8 mouse cellular contexts compared by ENCODE assay signal in the genomic region with DNA sequence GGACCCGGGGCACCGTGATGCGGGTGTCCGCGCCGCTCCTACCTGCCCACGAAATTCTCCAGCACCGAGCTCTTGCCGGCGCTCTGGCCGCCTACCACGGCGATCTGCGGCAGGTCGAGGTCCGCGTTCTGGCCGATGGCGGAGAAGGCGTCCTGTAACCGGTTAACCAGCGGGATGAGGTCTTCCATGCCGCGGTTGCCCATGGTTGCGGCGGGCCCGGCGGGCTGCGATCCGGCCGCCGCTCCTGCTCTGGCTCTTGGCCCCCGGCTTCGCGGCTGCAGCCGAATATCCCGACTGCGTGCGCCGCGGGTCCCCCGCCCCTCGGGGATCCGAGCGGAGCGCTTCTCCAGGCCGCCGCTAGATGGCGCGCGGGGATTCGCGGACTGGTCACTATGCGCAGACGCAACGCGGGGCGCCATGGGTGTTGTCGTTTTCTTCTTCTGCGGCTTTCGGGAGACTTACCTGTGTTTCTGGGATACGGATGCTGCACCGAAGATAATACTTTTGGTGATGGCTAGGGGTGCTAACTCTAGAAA. TPM values are rescaled to one million over a fixed set of nuclear protein-coding genes. Genes with fewer than 3 reads are reported as not detected.
DNase-seq lines count a peak whose midpoint lies in the region; ATAC-seq and TF ChIP-seq lines count a peak whose summit lies in the region.

Gene Dnm1, minus strand, starts transcription at position 332 of the 536 bp plus-strand sequence.

- peak within 1 kb of the TSS; percentile 94 for H3K4me2 ChIP-seq in forebrain, embryonic 13.5 days
- peak within 1 kb of the TSS; percentile 79 for H3K4me2 ChIP-seq in heart, postnatal 0 days (ENCODE audit: low read depth, low read length)
- peak within 1 kb of the TSS; percentile 90 for H3K4me2 ChIP-seq in liver, embryonic 15.5 days
- peak within 1 kb of the TSS; percentile 89 for H3K4me2 ChIP-seq in neural tube, embryonic 12.5 days (replicated peaks)
- peak within 1 kb of the TSS; percentile 96 for H3K4me2 ChIP-seq in stomach, postnatal 0 days (replicated peaks; ENCODE audit: low read depth)

- 0 out of 2 replicates have a peak, but pooled peaks have one; percentile 32 for TF ChIP-seq EP300 in ES-Bruce4 (IDR thresholded peaks at IDR 0.05; ENCODE audit: insufficient read depth, low read depth, low read length)
- TF ChIP-seq EP300 in heart, postnatal 0 days (IDR thresholded peaks at IDR 0.05; ENCODE audit: low read depth) = no peak
- no peak for TF ChIP-seq EP300 in stomach, postnatal 0 days (optimal IDR thresholded peaks at IDR 0.05)

- peak; percentile 72 for TF ChIP-seq CTCF in ES-Bruce4 (IDR thresholded peaks at IDR 0.05; ENCODE audit: low read depth, low read length)
- peak; percentile 91 for TF ChIP-seq CTCF in heart, postnatal 0 days (IDR thresholded peaks at IDR 0.05; ENCODE audit: low read depth)
- peak; percentile 92 for TF ChIP-seq CTCF in stomach, postnatal 0 days (IDR thresholded peaks at IDR 0.05; ENCODE audit: low read depth)

- peak within 1 kb of the TSS; percentile 72 for H3K4me3 ChIP-seq in ES-Bruce4 (ENCODE audit: low read depth, low read length)
- H3K4me3 ChIP-seq in forebrain, embryonic 13.5 days = peak within 1 kb of the TSS; percentile 63
- peak within 1 kb of the TSS; percentile 48 for H3K4me3 ChIP-seq in heart, postnatal 0 days (ENCODE audit: low read depth, low read length)
- H3K4me3 ChIP-seq in liver, embryonic 15.5 days (replicated peaks) = peak within 1 kb of the TSS; percentile 55
- peak within 1 kb of the TSS; percentile 63 for H3K4me3 ChIP-seq in neural tube, embryonic 12.5 days
- peak within 1 kb of the TSS; percentile 64 for H3K4me3 ChIP-seq in stomach, postnatal 0 days (ENCODE audit: low read depth, low read length)

- H3K9me3 ChIP-seq in ES-Bruce4 (replicated peaks; ENCODE audit: control insufficient read depth, insufficient read depth, low read length, poor library complexity, severe bottlenecking) = no peaks in the 10 kb centered on the region
- no peaks in the 10 kb centered on the region for H3K9me3 ChIP-seq in forebrain, embryonic 13.5 days (replicated peaks)
- H3K9me3 ChIP-seq in heart, postnatal 0 days (replicated peaks; ENCODE audit: control insufficient read depth, low read length) = no peaks in the 10 kb centered on the region
- H3K9me3 ChIP-seq in liver, embryonic 15.5 days (replicated peaks) = no peaks in the 10 kb centered on the region
- no peaks in the 10 kb centered on the region for H3K9me3 ChIP-seq in neural tube, embryonic 12.5 days
- H3K9me3 ChIP-seq in stomach, postnatal 0 days (ENCODE audit: control insufficient read depth, low read length) = no peaks in the 10 kb centered on the region

- peak; percentile 75 for DNase-seq in c-Kit-positive CD71-positive TER-119-positive erythroid progenitor cells, embryonic 14.5 days (ENCODE audit: low spot score)
- peak; percentile 74 for DNase-seq in heart, postnatal 0 days (ENCODE audit: low spot score)
- peak; percentile 94 to 95 for DNase-seq in kidney, postnatal 4 days
- peak; percentile 92 for DNase-seq in stomach, postnatal 0 days (ENCODE audit: low spot score)

- no peaks in the 10 kb centered on the region for H3K27me3 ChIP-seq in ES-Bruce4 (ENCODE audit: control insufficient read depth, insufficient read depth, low read length, poor library complexity, severe bottlenecking)
- peaks cover 7% of the 10 kb centered on the region; the same call in 1 of the 2 replicates for H3K27me3 ChIP-seq in forebrain, embryonic 13.5 days
- peaks cover 27% of the 10 kb centered on the region for H3K27me3 ChIP-seq in heart, postnatal 0 days (ENCODE audit: control insufficient read depth, insufficient read depth, low read length)
- H3K27me3 ChIP-seq in liver, embryonic 15.5 days = peaks cover 63% of the 10 kb centered on the region
- 0 out of 2 replicates have a peak, but pooled peaks cover 6% of the 10 kb centered on the region for H3K27me3 ChIP-seq in neural tube, embryonic 12.5 days (replicated peaks)
- no peaks in the 10 kb centered on the region for H3K27me3 ChIP-seq in stomach, postnatal 0 days (ENCODE audit: control insufficient read depth, insufficient read depth, low read length)

- no peak within 1 kb of the TSS for H3K27ac ChIP-seq in ES-Bruce4 (ENCODE audit: insufficient read depth, low read length)
- H3K27ac ChIP-seq in forebrain, embryonic 13.5 days = peak within 1 kb of the TSS; percentile 81
- H3K27ac ChIP-seq in heart, postnatal 0 days (ENCODE audit: low read depth) = no peak within 1 kb of the TSS
- H3K27ac ChIP-seq in liver, embryonic 15.5 days (replicated peaks) = peak within 1 kb of the TSS; percentile 35
- peak within 1 kb of the TSS; percentile 82 for H3K27ac ChIP-seq in neural tube, embryonic 12.5 days
- peak within 1 kb of the TSS; percentile 45 for H3K27ac ChIP-seq in stomach, postnatal 0 days (replicated peaks)

- peak; percentile 74 for ATAC-seq in forebrain, embryonic 13.5 days
- peak; percentile 82 for ATAC-seq in heart, postnatal 0 days (ENCODE audit: insufficient read depth, low read depth)
- peak; percentile 58; the same call in 1 of the 2 replicates for ATAC-seq in liver, embryonic 15.5 days (ENCODE audit: insufficient read depth)
- peak; percentile 35 for ATAC-seq in neural tube, embryonic 12.5 days (ENCODE audit: low FRiP score, low read depth)
- peak; percentile 78 for ATAC-seq in stomach, postnatal 0 days (ENCODE audit: low FRiP score, low TSS enrichment)

- H3K4me1 ChIP-seq in ES-Bruce4 (ENCODE audit: control insufficient read depth, insufficient read depth, low read length) = peaks cover 16% of the 10 kb centered on the region
- H3K4me1 ChIP-seq in forebrain, embryonic 13.5 days = peaks cover 27% of the 10 kb centered on the region
- H3K4me1 ChIP-seq in heart, postnatal 0 days (ENCODE audit: control insufficient read depth, insufficient read depth) = peaks cover 4% of the 10 kb centered on the region; the same call in 1 of the 2 replicates
- peaks cover 32% of the 10 kb centered on the region for H3K4me1 ChIP-seq in liver, embryonic 15.5 days (replicated peaks)
- peaks cover 32% of the 10 kb centered on the region for H3K4me1 ChIP-seq in neural tube, embryonic 12.5 days
- 0 out of 2 replicates have a peak, but pooled peaks cover 3% of the 10 kb centered on the region for H3K4me1 ChIP-seq in stomach, postnatal 0 days (replicated peaks; ENCODE audit: control insufficient read depth, insufficient read depth)

- no peak for TF ChIP-seq POLR2A in ES-Bruce4 (IDR thresholded peaks at IDR 0.05; ENCODE audit: insufficient read depth, low read length)

- 1% methylated on average over 63 of the region's 63 CpGs for WGBS in forebrain, embryonic 13.5 days
- under 1% methylated on average over 57 of the region's 63 CpGs for WGBS in heart, postnatal 0 days
- WGBS in liver, embryonic 15.5 days (ENCODE audit: insufficient replicate concordance) = under 1% methylated on average over 63 of the region's 63 CpGs
- WGBS in neural tube, embryonic 12.5 days = under 1% methylated on average over 63 of the region's 63 CpGs
- under 1% methylated on average over 60 of the region's 63 CpGs for WGBS in stomach, postnatal 0 days

- peak within 1 kb of the TSS; percentile 86 for H3K9ac ChIP-seq in ES-Bruce4 (ENCODE audit: low read depth, poor library complexity, severe bottlenecking)
- peak within 1 kb of the TSS; percentile 83 for H3K9ac ChIP-seq in forebrain, embryonic 13.5 days
- peak within 1 kb of the TSS; percentile 51 for H3K9ac ChIP-seq in heart, postnatal 0 days (replicated peaks; ENCODE audit: low read depth, low read length)
- 0 out of 2 replicates have a peak within 1 kb of the TSS, but pooled peaks have one; percentile 46 for H3K9ac ChIP-seq in liver, embryonic 15.5 days
- peak within 1 kb of the TSS; percentile 83 for H3K9ac ChIP-seq in neural tube, embryonic 12.5 days
- peak within 1 kb of the TSS; percentile 68 for H3K9ac ChIP-seq in stomach, postnatal 0 days (ENCODE audit: low read length)

- no peaks in the 10 kb centered on the region for H3K36me3 ChIP-seq in ES-Bruce4 (ENCODE audit: control insufficient read depth, insufficient read depth, low read length, poor library complexity, severe bottlenecking)
- H3K36me3 ChIP-seq in forebrain, embryonic 13.5 days (ENCODE audit: poor library complexity, severe bottlenecking) = no peaks in the 10 kb centered on the region
- H3K36me3 ChIP-seq in heart, postnatal 0 days (replicated peaks; ENCODE audit: control insufficient read depth, insufficient read depth, low read length) = no peaks in the 10 kb centered on the region
- H3K36me3 ChIP-seq in liver, embryonic 15.5 days (replicated peaks) = no peaks in the 10 kb centered on the region
- H3K36me3 ChIP-seq in neural tube, embryonic 12.5 days = no peaks in the 10 kb centered on the region
- H3K36me3 ChIP-seq in stomach, postnatal 0 days (ENCODE audit: control insufficient read depth, insufficient read depth, low read length) = no peaks in the 10 kb centered on the region; the same call in 1 of the 2 replicates

RNA-seq across cellular contexts. Expression of gene Dnm1, which starts in this region (rescaled TPM):
- 11.6 and 17.0 TPM in 2 replicates for polyA plus RNA-seq in ES-Bruce4 (2011; ENCODE audit: insufficient read depth, insufficient read length, low read depth, missing spikeins)
- polyA plus RNA-seq in forebrain, embryonic 13.5 days (2015; fragmentation: Nextera tagmentation; extraction: Ambion mirVana) = 13.7 and 20.2 TPM in 2 replicates
- 3.4 and 10.3 TPM in 2 replicates for total RNA-seq in heart, postnatal 0 days (2014; rRNA removed; ENCODE audit: low replicate concordance)
- polyA plus RNA-seq in heart, postnatal 0 days (2015; fragmentation: Nextera tagmentation; extraction: Ambion mirVana) = 1.5 and 1.6 TPM in 2 replicates
- 0.44 and 0.50 TPM in 2 replicates for polyA plus RNA-seq in liver, embryonic 15.5 days (2015; fragmentation: Nextera tagmentation; extraction: Ambion mirVana)
- polyA plus RNA-seq in neural tube, embryonic 12.5 days (2016; fragmentation: Nextera tagmentation; extraction: Ambion mirVana) = 35.4 and 41.1 TPM in 2 replicates
- 5.6 and 6.2 TPM in 2 replicates for polyA plus RNA-seq in stomach, postnatal 0 days (2015; fragmentation: Nextera tagmentation; extraction: Ambion mirVana)

Comparison
In these comparisons a context has a peak if more than half of its experiments do, and no peak if none do; other contexts are left out.
1. Peak in ATAC-seq, H3K4me3 ChIP-seq, H3K27ac ChIP-seq, H3K9ac ChIP-seq and H3K4me2 ChIP-seq in liver, embryonic 15.5 days; RNA of the gene not detected or under 1 TPM.
2. H3K27ac ChIP-seq: peak in forebrain, embryonic 13.5 days (single experiment), neural tube, embryonic 12.5 days (single experiment) and stomach, postnatal 0 days (single experiment); none in ES-Bruce4 (single experiment) and heart, postnatal 0 days (single experiment).
3. Peak in every context shown above with its lines, with median percentiles within 50 percentile points of each other: H3K4me3 ChIP-seq, H3K9ac ChIP-seq, CTCF ChIP-seq, DNase-seq, ATAC-seq and H3K4me2 ChIP-seq.